Mouse (Mus musculus) G1E (cell line): ENCODE data around the gene Aco2. TPM values are rescaled to one million over a fixed set of nuclear protein-coding genes. Genes with fewer than 3 reads are reported as not detected.

Experiments
- ATAC-seq: 2 replicates; pipeline ENCODE4 v1.8.0; 2016; ENCODE audit warnings: mild to moderate bottlenecking; ENCODE audit not compliant: insufficient number of reproducible peaks, poor library complexity, low FRiP score, severe bottlenecking; ENCODE audit errors: extremely low read depth
- DNase-seq: peaks from one replicate; pipeline ENCODE4 v3.0.0; 2012; ENCODE audit warnings: low spot score
- H3K27me3 ChIP-seq: 2 replicates; pipeline ENCODE4 v1.6.1; 2012; ENCODE audit warnings: mild to moderate bottlenecking, low read length, inconsistent platforms; ENCODE audit not compliant: insufficient read depth
- H3K36me3 ChIP-seq: replicated peaks from 2 replicates; pipeline ENCODE3; 2012; ENCODE audit warnings: mild to moderate bottlenecking, inconsistent platforms
- H3K4me1 ChIP-seq: 2 replicates; pipeline ENCODE4 v1.6.1; 2012; ENCODE audit warnings: low read depth, low read length, inconsistent platforms, mixed read lengths; ENCODE audit not compliant: insufficient read depth
- H3K4me3 ChIP-seq: 2 replicates; pipeline ENCODE4 v1.5.1; 2012; ENCODE audit warnings: low read depth, mild to moderate bottlenecking, inconsistent platforms, low read length, moderate library complexity, mixed read lengths
- H3K9me3 ChIP-seq: replicated peaks from 2 replicates; pipeline ENCODE4 v1.6.1; 2012; ENCODE audit warnings: inconsistent platforms
- CTCF ChIP-seq: IDR thresholded peaks from 2 replicates; pipeline ENCODE4 v1.5.1; 2012; ENCODE audit warnings: low read depth, low read length, inconsistent platforms, mixed read lengths
- GATA1 ChIP-seq: IDR thresholded peaks from 2 replicates; pipeline ENCODE4 v1.6.1; 2012; ENCODE audit warnings: borderline replicate concordance, low read length, inconsistent platforms, mixed read lengths
- GATA2 ChIP-seq: IDR thresholded peaks from 2 replicates; pipeline ENCODE4 v1.6.1; 2012; ENCODE audit warnings: low read depth, low read length, inconsistent platforms, borderline replicate concordance
- POLR2AphosphoS5 ChIP-seq: IDR thresholded peaks from 2 replicates; pipeline ENCODE4 v1.6.1; 2012; ENCODE audit warnings: low read depth, low read length, inconsistent platforms; ENCODE audit not compliant: insufficient replicate concordance
- TAL1 ChIP-seq: conservative IDR thresholded peaks from 2 replicates; pipeline ENCODE4 v1.6.1; 2012; ENCODE audit warnings: low read depth, low read length, inconsistent platforms, mixed read lengths
- polyA plus RNA-seq: library from polyadenylated mRNA; stranded (reverse); fragments of >175 nt; gene quantifications from 2 replicates; pipeline ENCODE4 v1.2.3, GENCODE M21; 2012
- total RNA-seq, 2 experiments: library from RNA; stranded (forward) in 1 of 2; stranded (reverse) in 1 of 2; fragments of 200-1000 nt in 1 of 2; fragments of >200 nt in 1 of 2; fragmentation: Nextera tagmentation in 1 of 2; gene quantifications; 2 replicates each; pipeline ENCODE4 v1.2.3; 2014 to 2017

Gene Aco2
- total and polyA plus RNA-seq, 3 experiments, result 124 to 177 (median 142) TPM

GRCm38 (mm10) chr15:81845033-81845625 lies 27.0 kb upstream of the Aco2 start:
- Histone ChIP-seq H3K9me3 (no peaks in the 10 kb centered on the region), H3K4me3 (no peak overlapping the region), H3K36me3 (peaks cover 42% of the 10 kb centered on the region), H3K27me3 (peaks cover 16% of the 10 kb centered on the region), H3K4me1 (peaks cover 23% of the 10 kb centered on the region)
- no peak for DNase-seq
- TF ChIP-seq GATA2, result no peak
- TF ChIP-seq GATA1, result no peak
- TF ChIP-seq POLR2AphosphoS5, result no peak
- TF ChIP-seq CTCF, result no peak
- TF ChIP-seq TAL1, result no peak
- ATAC-seq, result no peak

GRCm38 (mm10) chr15:81845724-81846123 lies 26.4 kb upstream of the Aco2 start:
- H3K9me3 ChIP-seq, result no peaks in the 10 kb centered on the region
- peaks cover 25% of the 10 kb centered on the region for H3K4me1 ChIP-seq
- no peak for DNase-seq
- ATAC-seq, result peak; percentile 15; the same call in 1 of the 2 replicates
- H3K36me3 ChIP-seq, result peaks cover 48% of the 10 kb centered on the region
- H3K27me3 ChIP-seq, result peaks cover 13% of the 10 kb centered on the region
- no peak for TF ChIP-seq GATA1
- TF ChIP-seq CTCF, result no peak
- TF ChIP-seq TAL1, result no peak
- TF ChIP-seq GATA2, result no peak
- no peak for TF ChIP-seq POLR2AphosphoS5
- H3K4me3 ChIP-seq, result no peak overlapping the region

GRCm38 (mm10) chr15:81846755-81847154 lies 25.4 kb upstream of the Aco2 start:
- ATAC-seq (no peak), DNase-seq (no peak)
- TF ChIP-seq GATA1 (no peak), CTCF (no peak)
- Histone ChIP-seq H3K27me3 (peaks cover 9% of the 10 kb centered on the region), H3K9me3 (no peaks in the 10 kb centered on the region), H3K4me3 (no peak overlapping the region), H3K36me3 (peaks cover 58% of the 10 kb centered on the region), H3K4me1 (peaks cover 32% of the 10 kb centered on the region)

DNA sequence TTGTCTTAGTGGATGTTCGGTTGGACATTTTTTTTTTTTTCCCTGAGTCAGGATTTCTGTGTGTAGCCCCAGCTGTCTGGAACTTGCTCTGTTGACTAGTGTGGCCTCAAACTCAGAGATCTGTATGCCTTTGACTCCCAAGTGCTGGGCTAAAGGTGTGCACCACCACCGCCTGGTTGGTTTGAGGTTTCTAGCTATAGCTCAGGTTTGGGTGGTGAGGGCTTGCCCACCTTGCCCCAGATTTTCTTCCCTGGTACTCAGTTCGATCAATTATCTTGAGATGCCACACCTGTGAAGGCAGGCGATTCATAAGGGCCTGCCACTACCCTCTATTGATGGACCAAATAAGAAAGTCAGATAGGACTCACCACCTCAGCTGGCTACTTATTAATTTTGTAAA lies 24.9 kb upstream of the Aco2 start:
- ATAC-seq, result no peak
- peaks cover 36% of the 10 kb centered on the region for H3K4me1 ChIP-seq
- DNase-seq, result no peak
- H3K4me3 ChIP-seq, result no peak overlapping the region
- peaks cover 8% of the 10 kb centered on the region for H3K27me3 ChIP-seq
- TF ChIP-seq TAL1 (no peak), CTCF (no peak), POLR2AphosphoS5 (no peak), GATA2 (no peak), GATA1 (no peak)
- no peaks in the 10 kb centered on the region for H3K9me3 ChIP-seq
- H3K36me3 ChIP-seq, result peaks cover 62% of the 10 kb centered on the region

- Histone ChIP-seq H3K4me3 (no peak overlapping the region), H3K9me3 (no peaks in the 10 kb centered on the region), H3K4me1 (peaks cover 43% of the 10 kb centered on the region), H3K27me3 (peaks cover 5% of the 10 kb centered on the region), H3K36me3 (peaks cover 69% of the 10 kb centered on the region)
- ATAC-seq, result no peak
- DNase-seq, result no peak
- no peak for TF ChIP-seq POLR2AphosphoS5
Measured at GRCm38 (mm10) chr15:81847861-81848260, 24.2 kb upstream of the Aco2 start.

DNA sequence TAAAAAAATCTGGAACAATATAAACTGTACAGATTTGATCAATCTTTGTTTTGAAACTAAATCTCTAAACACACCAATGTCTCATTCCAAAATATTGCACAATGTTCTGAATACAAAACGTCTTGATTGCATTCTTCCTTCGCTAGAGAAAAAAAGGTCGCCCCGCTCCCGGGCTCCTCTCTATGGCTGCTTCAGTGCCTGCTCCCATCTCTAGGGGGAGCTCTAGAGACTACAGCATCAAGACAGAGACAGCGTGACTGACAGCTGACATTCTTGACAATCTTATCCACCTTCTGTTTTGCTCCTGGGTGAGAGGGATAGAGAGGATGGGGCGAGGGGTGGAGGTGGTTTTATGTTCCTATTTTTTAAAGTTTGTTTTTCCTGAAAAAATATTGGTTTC lies 23.8 kb upstream of the Aco2 start:
- ATAC-seq (no peak), DNase-seq (peak; percentile 79)
- peaks cover 74% of the 10 kb centered on the region for H3K36me3 ChIP-seq
- H3K27me3 ChIP-seq, result peaks cover 2% of the 10 kb centered on the region
- H3K4me1 ChIP-seq, result peaks cover 44% of the 10 kb centered on the region
- TF ChIP-seq CTCF, result peak; percentile 81
- TF ChIP-seq GATA1, result no peak
- no peak overlapping the region for H3K4me3 ChIP-seq
- H3K9me3 ChIP-seq, result no peaks in the 10 kb centered on the region

DNA sequence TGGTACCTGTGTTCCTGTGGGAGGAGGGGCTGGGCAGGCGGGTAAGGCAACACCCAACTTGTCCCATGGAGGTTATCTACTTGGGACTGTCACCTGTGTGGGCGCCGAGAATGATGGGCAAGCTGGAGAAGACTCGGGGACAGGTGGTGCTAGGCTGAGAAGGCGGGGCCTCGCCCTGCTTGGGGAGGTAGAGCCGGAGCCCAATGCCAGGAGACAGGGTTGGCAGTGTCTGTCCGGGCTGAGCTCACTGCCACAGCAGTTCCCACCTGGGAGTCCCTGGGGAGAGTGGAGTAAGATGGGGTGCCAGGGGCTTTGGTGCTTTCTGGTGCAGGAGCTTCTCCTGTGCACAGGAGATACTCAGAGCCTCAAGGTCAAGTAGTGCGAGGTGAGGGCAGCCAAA lies 23.0 kb upstream of the Aco2 start:
- no peaks in the 10 kb centered on the region for H3K9me3 ChIP-seq
- peaks cover 50% of the 10 kb centered on the region for H3K4me1 ChIP-seq
- no peak for DNase-seq
- no peak overlapping the region for H3K4me3 ChIP-seq
- no peaks in the 10 kb centered on the region for H3K27me3 ChIP-seq
- no peak for TF ChIP-seq GATA1
- no peak for TF ChIP-seq POLR2AphosphoS5
- no peak for TF ChIP-seq CTCF
- TF ChIP-seq GATA2, result no peak
- TF ChIP-seq TAL1, result no peak
- ATAC-seq, result no peak
- peaks cover 82% of the 10 kb centered on the region for H3K36me3 ChIP-seq
